Mouse (Mus musculus) stomach, embryonic 16.5 days (tissue): ENCODE data around the gene Macrod2. TPM values are rescaled to one million over a fixed set of nuclear protein-coding genes. Genes with fewer than 3 reads are reported as not detected.

ENCODE experiments used
- ATAC-seq: fragments of 200-750 bp; cut with Nextera tagmentation; 2 replicates; pipeline ENCODE4 v1.8.0; 2017; ENCODE audit warnings: moderate number of reproducible peaks, moderate TSS enrichment; ENCODE audit not compliant: insufficient read depth, low FRiP score
- H3K27ac ChIP-seq: fragments of 300-500 bp; sonication (generic); 2 replicates; pipeline ENCODE4 v1.5.1; 2014; ENCODE audit warnings: low read length
- H3K27me3 ChIP-seq: fragments of 300-500 bp; sonication (generic); 2 replicates; pipeline ENCODE4 v1.6.1; 2014; ENCODE audit warnings: low read length, control low read depth, mixed read lengths; ENCODE audit not compliant: control insufficient read depth, insufficient read depth
- H3K36me3 ChIP-seq: fragments of 300-500 bp; sonication (generic); 2 replicates; pipeline ENCODE4 v1.6.1; 2014; ENCODE audit warnings: low read length; ENCODE audit not compliant: control insufficient read depth, insufficient read depth
- H3K4me1 ChIP-seq: fragments of 300-500 bp; sonication (generic); 2 replicates; pipeline ENCODE4 v1.6.1; 2014; ENCODE audit warnings: low read length, control low read depth, mixed read lengths; ENCODE audit not compliant: control insufficient read depth, insufficient read depth
- H3K4me2 ChIP-seq: fragments of 300-500 bp; sonication (generic); 2 replicates; pipeline ENCODE4 v1.6.1; 2014; ENCODE audit warnings: low read depth, low read length, mixed read lengths
- H3K4me3 ChIP-seq: fragments of 300-500 bp; sonication (generic); replicated peaks from 2 replicates; pipeline ENCODE4 v1.5.1; 2014; ENCODE audit warnings: mild to moderate bottlenecking, low read length
- H3K9ac ChIP-seq: fragments of 300-500 bp; sonication (generic); 2 replicates; pipeline ENCODE4 v1.6.1; 2014; ENCODE audit warnings: low read length
- H3K9me3 ChIP-seq: fragments of 300-500 bp; sonication (generic); replicated peaks from 2 replicates; pipeline ENCODE4 v1.6.1; 2016; ENCODE audit warnings: low read length, control low read depth; ENCODE audit not compliant: control insufficient read depth
- WGBS: fragments of 180-500 bp; shearing (Covaris S2); extraction: QIAGEN DNeasy Blood & Tissue Kit; methylation state at CpG from one replicate; pipeline ENCODE4 v1.1.7; 2014; 5-methylcytosine and 5-hydroxymethylcytosine counted together
- polyA plus RNA-seq: library from polyadenylated mRNA; unstranded; fragments of >200 nt; fragmentation: Nextera tagmentation; extraction: Ambion mirVana; gene quantifications from 2 replicates; pipeline ENCODE4 v1.2.1, GENCODE M21; 2015

The Macrod2 gene
- polyA plus RNA-seq, 1 experiment from 2014 or later, result 45.4 TPM

GRCm38 (mm10) chr2:141578206-141578605 is 1183.1 kb downstream of the Macrod2 start:
- H3K27ac ChIP-seq, result no peak overlapping the region
- no peaks in the 10 kb centered on the region for H3K36me3 ChIP-seq
- H3K9me3 ChIP-seq, result no peaks in the 10 kb centered on the region
- H3K9ac ChIP-seq, result no peak overlapping the region
- H3K4me3 ChIP-seq, result no peak overlapping the region
- no peak for ATAC-seq
- H3K27me3 ChIP-seq, result no peaks in the 10 kb centered on the region
- no peaks in the 10 kb centered on the region for H3K4me1 ChIP-seq
- H3K4me2 ChIP-seq, result no peak overlapping the region

GRCm38 (mm10) chr2:141582431-141582830 is 1187.3 kb downstream of the Macrod2 start:
- no peak overlapping the region for H3K4me3 ChIP-seq
- no peak overlapping the region for H3K4me2 ChIP-seq
- no peak for ATAC-seq
- H3K36me3 ChIP-seq, result no peaks in the 10 kb centered on the region
- no peaks in the 10 kb centered on the region for H3K27me3 ChIP-seq
- H3K9ac ChIP-seq, result no peak overlapping the region
- 76% methylated on average over 3 of the region's 3 CpGs for WGBS
- no peaks in the 10 kb centered on the region for H3K4me1 ChIP-seq
- H3K9me3 ChIP-seq, result no peaks in the 10 kb centered on the region
- no peak overlapping the region for H3K27ac ChIP-seq

- H3K27ac ChIP-seq, result no peak overlapping the region
- no peaks in the 10 kb centered on the region for H3K27me3 ChIP-seq
- no peaks in the 10 kb centered on the region for H3K36me3 ChIP-seq
- ATAC-seq, result no peak
- no peak overlapping the region for H3K9ac ChIP-seq
- no peaks in the 10 kb centered on the region for H3K9me3 ChIP-seq
- no peak overlapping the region for H3K4me3 ChIP-seq
- no peaks in the 10 kb centered on the region for H3K4me1 ChIP-seq
- 28% methylated on average over 4 of the region's 4 CpGs for WGBS
- H3K4me2 ChIP-seq, result no peak overlapping the region
Measured at GRCm38 (mm10) chr2:141582933-141583332, 1187.8 kb downstream of the Macrod2 start.

- peak; percentile 66; the same call in 1 of the 2 replicates for ATAC-seq
- H3K4me3 ChIP-seq, result no peak overlapping the region
Measured at GRCm38 (mm10) chr2:141587290-141587689, 1192.2 kb downstream of the Macrod2 start.

GRCm38 (mm10) chr2:141591326-141591725 is 1196.2 kb downstream of the Macrod2 start:
- no peaks in the 10 kb centered on the region for H3K27me3 ChIP-seq
- peaks cover 3% of the 10 kb centered on the region; the same call in 1 of the 2 replicates for H3K4me1 ChIP-seq
- no peak overlapping the region for H3K27ac ChIP-seq
- H3K36me3 ChIP-seq, result no peaks in the 10 kb centered on the region
- H3K9ac ChIP-seq, result no peak overlapping the region
- H3K4me2 ChIP-seq, result no peak overlapping the region
- WGBS, result 74% methylated on average over 4 of the region's 4 CpGs
- ATAC-seq, result no peak
- H3K9me3 ChIP-seq, result no peaks in the 10 kb centered on the region
- H3K4me3 ChIP-seq, result no peak overlapping the region

More at GRCm38 (mm10) chr2:141587290-141587689, 1192.2 kb downstream of the Macrod2 start:
- H3K27ac ChIP-seq, result no peak overlapping the region
- H3K9me3 ChIP-seq, result no peaks in the 10 kb centered on the region
- whole genome bisulfite sequencing, result 74% methylated on average over 2 of the region's 2 CpGs
- no peaks in the 10 kb centered on the region for H3K36me3 ChIP-seq
- no peak overlapping the region for H3K4me2 ChIP-seq
- H3K9ac ChIP-seq, result no peak overlapping the region
- H3K27me3 ChIP-seq, result no peaks in the 10 kb centered on the region
- H3K4me1 ChIP-seq, result peaks cover 3% of the 10 kb centered on the region; the same call in 1 of the 2 replicates

- H3K9ac ChIP-seq, result no peak overlapping the region
- H3K9me3 ChIP-seq, result no peaks in the 10 kb centered on the region
- no peaks in the 10 kb centered on the region for H3K36me3 ChIP-seq
- no peak overlapping the region for H3K4me2 ChIP-seq
- H3K27ac ChIP-seq, result no peak overlapping the region
- no peaks in the 10 kb centered on the region for H3K27me3 ChIP-seq
- no peak overlapping the region for H3K4me3 ChIP-seq
- ATAC-seq, result no peak
- peaks cover 3% of the 10 kb centered on the region; the same call in 1 of the 2 replicates for H3K4me1 ChIP-seq
- 65% methylated on average over 4 of the region's 4 CpGs for WGBS
Measured at GRCm38 (mm10) chr2:141594811-141595210, 1199.7 kb downstream of the Macrod2 start.

GRCm38 (mm10) chr2:141617721-141618120 is 1222.6 kb downstream of the Macrod2 start:
- 51% methylated on average over 2 of the region's 2 CpGs for WGBS
- Histone ChIP-seq H3K9ac (no peak overlapping the region), H3K4me1 (no peaks in the 10 kb centered on the region), H3K36me3 (no peaks in the 10 kb centered on the region), H3K27me3 (no peaks in the 10 kb centered on the region), H3K4me2 (no peak overlapping the region), H3K9me3 (no peaks in the 10 kb centered on the region), H3K27ac (no peak overlapping the region), H3K4me3 (no peak overlapping the region)
- ATAC-seq, result no peak

GRCm38 (mm10) chr2:141618257-141618656 is 1223.1 kb downstream of the Macrod2 start:
- Histone ChIP-seq H3K4me3 (no peak overlapping the region), H3K9me3 (no peaks in the 10 kb centered on the region), H3K9ac (no peak overlapping the region), H3K4me1 (no peaks in the 10 kb centered on the region), H3K27me3 (no peaks in the 10 kb centered on the region), H3K27ac (no peak overlapping the region), H3K36me3 (no peaks in the 10 kb centered on the region), H3K4me2 (no peak overlapping the region)
- 62% methylated on average over 5 of the region's 5 CpGs for WGBS
- ATAC-seq, result no peak

GRCm38 (mm10) chr2:141664051-141664450 is 1268.9 kb downstream of the Macrod2 start:
- H3K4me3 ChIP-seq, result no peak overlapping the region
- H3K4me1 ChIP-seq, result no peaks in the 10 kb centered on the region
- H3K9me3 ChIP-seq, result no peaks in the 10 kb centered on the region
- H3K27me3 ChIP-seq, result no peaks in the 10 kb centered on the region
- no peak for ATAC-seq
- no peak overlapping the region for H3K9ac ChIP-seq
- no peak overlapping the region for H3K4me2 ChIP-seq
- no peak overlapping the region for H3K27ac ChIP-seq
- H3K36me3 ChIP-seq, result no peaks in the 10 kb centered on the region

- Histone ChIP-seq H3K27ac (no peak overlapping the region), H3K9ac (no peak overlapping the region), H3K4me3 (no peak overlapping the region), H3K4me2 (no peak overlapping the region), H3K36me3 (no peaks in the 10 kb centered on the region), H3K27me3 (no peaks in the 10 kb centered on the region), H3K4me1 (0 out of 2 replicates have a peak, but pooled peaks cover 2% of the 10 kb centered on the region), H3K9me3 (no peaks in the 10 kb centered on the region)
- ATAC-seq, result no peak
- 65% methylated on average over 3 of the region's 3 CpGs for WGBS
Measured at GRCm38 (mm10) chr2:141672814-141673213, 1277.7 kb downstream of the Macrod2 start.
